In the genomic region with DNA sequence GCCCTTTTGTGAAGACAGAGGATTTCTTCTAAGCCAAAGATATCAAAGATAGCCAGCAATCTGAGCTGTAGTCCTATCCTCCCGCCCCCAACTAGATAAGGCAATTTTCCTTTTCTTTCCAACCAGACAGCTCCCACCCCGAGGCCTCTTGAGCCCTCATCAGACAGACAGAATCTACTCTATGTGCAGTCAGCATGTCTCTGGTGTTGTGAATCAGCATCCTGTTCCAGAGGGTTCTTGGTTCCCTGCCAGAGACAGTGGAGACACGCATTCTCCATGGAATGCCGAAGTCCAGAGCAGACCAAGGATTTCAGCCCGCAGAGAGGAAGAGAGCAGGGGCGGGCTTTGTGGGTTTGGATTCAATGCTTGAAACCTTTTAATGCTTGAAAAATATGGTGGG, we compare ENCODE assay signal across 8 mouse cellular contexts. TPM values are rescaled to one million over a fixed set of nuclear protein-coding genes. Genes with fewer than 3 reads are reported as not detected.
DNase-seq lines count a peak whose midpoint lies in the region; ATAC-seq lines count a peak whose summit lies in the region.

No protein-coding gene starts in this region.

- no peak overlapping the region for H3K9ac ChIP-seq in embryonic facial prominence, embryonic 13.5 days
- no peak overlapping the region for H3K9ac ChIP-seq in embryonic facial prominence, embryonic 15.5 days
- no peak overlapping the region for H3K9ac ChIP-seq in lung, embryonic 16.5 days (ENCODE audit: low read length)

- no peaks in the 10 kb centered on the region for H3K27me3 ChIP-seq in embryonic facial prominence, embryonic 13.5 days
- H3K27me3 ChIP-seq in embryonic facial prominence, embryonic 10.5 days (replicated peaks; ENCODE audit: low read depth, poor library complexity, severe bottlenecking): no peaks in the 10 kb centered on the region; the same call in 1 of the 2 replicates
- no peaks in the 10 kb centered on the region for H3K27me3 ChIP-seq in embryonic facial prominence, embryonic 15.5 days
- no peaks in the 10 kb centered on the region for H3K27me3 ChIP-seq in lung, embryonic 16.5 days (ENCODE audit: control insufficient read depth, insufficient read depth, low read depth, low read length)

- no peak overlapping the region for H3K4me2 ChIP-seq in embryonic facial prominence, embryonic 13.5 days
- H3K4me2 ChIP-seq in embryonic facial prominence, embryonic 15.5 days (replicated peaks): no peak overlapping the region
- H3K4me2 ChIP-seq in lung, embryonic 16.5 days (ENCODE audit: low read depth, low read length): no peak overlapping the region

- intact Hi-C loops in heart, postnatal 36 days (cut with DNase I): loop anchor here (2.0 kb wide), 1 partner anchor 16 kb away; no protein-coding TSS in a partner anchor

- H3K4me3 ChIP-seq in embryonic facial prominence, embryonic 13.5 days: no peak overlapping the region
- H3K4me3 ChIP-seq in embryonic facial prominence, embryonic 10.5 days: no peak overlapping the region
- H3K4me3 ChIP-seq in embryonic facial prominence, embryonic 15.5 days (replicated peaks): no peak overlapping the region
- no peak overlapping the region for H3K4me3 ChIP-seq in lung, embryonic 16.5 days (ENCODE audit: low read length)

- H3K27ac ChIP-seq in embryonic facial prominence, embryonic 13.5 days: peak overlapping the region; percentile 95
- no peak overlapping the region for H3K27ac ChIP-seq in embryonic facial prominence, embryonic 10.5 days (replicated peaks)
- H3K27ac ChIP-seq in embryonic facial prominence, embryonic 15.5 days (replicated peaks): peak overlapping the region; percentile 91
- H3K27ac ChIP-seq in lung, embryonic 16.5 days (ENCODE audit: low read length): peak overlapping the region; percentile 87

- H3K9me3 ChIP-seq in embryonic facial prominence, embryonic 13.5 days: no peaks in the 10 kb centered on the region
- H3K9me3 ChIP-seq in embryonic facial prominence, embryonic 10.5 days: no peaks in the 10 kb centered on the region
- H3K9me3 ChIP-seq in embryonic facial prominence, embryonic 15.5 days (replicated peaks): no peaks in the 10 kb centered on the region
- H3K9me3 ChIP-seq in lung, embryonic 16.5 days (ENCODE audit: control insufficient read depth, low read length): no peaks in the 10 kb centered on the region

- peaks cover 71% of the 10 kb centered on the region for H3K36me3 ChIP-seq in embryonic facial prominence, embryonic 13.5 days
- no peaks in the 10 kb centered on the region for H3K36me3 ChIP-seq in embryonic facial prominence, embryonic 10.5 days (replicated peaks)
- peaks cover 54% of the 10 kb centered on the region for H3K36me3 ChIP-seq in embryonic facial prominence, embryonic 15.5 days
- H3K36me3 ChIP-seq in lung, embryonic 16.5 days (ENCODE audit: control insufficient read depth, insufficient read depth, low read length): peaks cover 28% of the 10 kb centered on the region

- 43% methylated on average over 6 of the region's 6 CpGs for WGBS in embryonic facial prominence, embryonic 13.5 days
- WGBS in embryonic facial prominence, embryonic 10.5 days: 88% methylated on average over 6 of the region's 6 CpGs
- 27% methylated on average over 6 of the region's 6 CpGs for WGBS in embryonic facial prominence, embryonic 15.5 days
- 33% methylated on average over 6 of the region's 6 CpGs for WGBS in lung, embryonic 16.5 days

- no peak for ATAC-seq in embryonic facial prominence, embryonic 13.5 days (ENCODE audit: insufficient number of reproducible peaks, insufficient read depth, low FRiP score, low TSS enrichment, low read depth)
- ATAC-seq in embryonic facial prominence, embryonic 15.5 days (ENCODE audit: insufficient number of reproducible peaks, low FRiP score, low TSS enrichment, low read depth): peak; percentile 58
- ATAC-seq in lung, embryonic 16.5 days (ENCODE audit: low read depth): peak; percentile 84
- no peak for ATAC-seq in inflammation-experienced regulatory T-cells, adult 6 months

- H3K4me1 ChIP-seq in embryonic facial prominence, embryonic 13.5 days: peaks cover 75% of the 10 kb centered on the region
- peaks cover 61% of the 10 kb centered on the region for H3K4me1 ChIP-seq in embryonic facial prominence, embryonic 10.5 days
- peaks cover 80% of the 10 kb centered on the region for H3K4me1 ChIP-seq in embryonic facial prominence, embryonic 15.5 days
- H3K4me1 ChIP-seq in lung, embryonic 16.5 days (replicated peaks; ENCODE audit: control insufficient read depth, insufficient read depth, low read length): peaks cover 47% of the 10 kb centered on the region

- DNase-seq in embryonic facial prominence, embryonic 10.5 days (ENCODE audit: low spot score): no peak
- DNase-seq in heart, postnatal 36 days: peak; percentile 71 to 74
- DNase-seq in right cerebral cortex, postnatal 10 days (ENCODE audit: low spot score in 2 of 2): no peak
- DNase-seq in right cerebral cortex, postnatal 36 days (ENCODE audit: low spot score in 2 of 2): no peak

RNA-seq across cellular contexts. Expression of a gene that starts 19.3 kb away (rescaled TPM):
- polyA plus RNA-seq in embryonic facial prominence, embryonic 13.5 days (2015; fragmentation: Nextera tagmentation; extraction: Ambion mirVana): 1,084 and 1,195 TPM in 2 replicates
- 112 and 145 TPM in 2 replicates for polyA plus RNA-seq in embryonic facial prominence, embryonic 10.5 days (2016; fragmentation: Nextera tagmentation; extraction: Ambion mirVana)
- polyA plus RNA-seq in embryonic facial prominence, embryonic 15.5 days (2015; fragmentation: Nextera tagmentation; extraction: Ambion mirVana): 1,678 and 1,714 TPM in 2 replicates
- 10 to 100 TPM; 74.2 to 98.2 TPM for total RNA-seq in heart, postnatal 36 days (2021)
- 973 and 1,115 TPM in 2 replicates for polyA plus RNA-seq in lung, embryonic 16.5 days (2015; fragmentation: Nextera tagmentation; extraction: Ambion mirVana)
- polyA plus RNA-seq in inflammation-experienced regulatory T-cells, adult 6 months (2017; shearing (Covaris generic)): 100 to 1,000 TPM; 114 to 717 (median 120) TPM

Comparison
In these comparisons a context has a peak if more than half of its experiments do, and no peak if none do; other contexts are left out.
1. ATAC-seq: peak in embryonic facial prominence, embryonic 15.5 days (single experiment) and lung, embryonic 16.5 days (single experiment); none in embryonic facial prominence, embryonic 13.5 days (single experiment) and inflammation-experienced regulatory T-cells, adult 6 months (single experiment).
2. DNase-seq: peak in heart, postnatal 36 days (2 of 2); none in embryonic facial prominence, embryonic 10.5 days (single experiment), right cerebral cortex, postnatal 10 days (0 of 2) and right cerebral cortex, postnatal 36 days (0 of 2).